Mouse (Mus musculus): ENCODE results near the gene Btbd17.

GRCm38 (mm10) chr11:114814873-114815592 lies 19.3 kb upstream of the Btbd17 start:
- TF ChIP-seq CTCF (IDR thresholded peaks at IDR 0.05; ENCODE audit: borderline replicate concordance, insufficient read depth, low read length), result no peak
- no peak for TF ChIP-seq POLR2A (IDR thresholded peaks at IDR 0.05; ENCODE audit: low read depth, low read length)
